Mouse (Mus musculus): ENCODE measurements at regions not wholly inside any gene's neighbourhood (a gene's known extent, or its start where the extent isn't known, plus 50 kb on each side); places are given as distances from the start of the nearest gene placed in this dataset.

DNA sequence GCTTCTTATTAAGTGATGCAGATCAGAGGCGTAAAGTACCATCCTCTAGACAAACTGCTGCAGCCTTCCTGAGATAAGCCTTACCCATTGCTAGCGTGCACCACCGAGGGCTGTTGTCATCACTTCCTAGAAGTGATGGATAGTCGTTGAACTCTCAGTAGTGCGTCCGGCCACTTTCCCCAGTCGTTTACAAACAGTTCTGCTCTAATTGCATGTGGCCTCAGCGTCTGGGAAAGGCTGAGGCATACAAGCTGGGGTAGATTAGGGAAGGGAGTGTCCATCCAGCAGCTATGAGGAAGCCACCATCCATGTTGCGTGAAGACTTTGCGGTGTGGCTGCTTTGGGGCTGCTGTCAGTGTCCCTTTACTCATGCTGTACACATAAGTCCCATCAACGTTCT, 60.7 kb upstream of the Akap6 start:
- TF ChIP-seq CTCF (IDR thresholded peaks at IDR 0.05) (no peak), EP300 (IDR thresholded peaks at IDR 0.05) (no peak)

Measured in lung, postnatal 0 days (tissue).